Mouse (Mus musculus): ENCODE measurements at regions not wholly inside any gene's neighbourhood (a gene's known extent, or its start where the extent isn't known, plus 50 kb on each side); places are given as distances from the start of the nearest gene placed in this dataset.
"Not testable (repeated sequence)": the region's sequence is repeated elsewhere in the genome, so short reads cannot be mapped to it uniquely, and the experiment has no call there.

DNA sequence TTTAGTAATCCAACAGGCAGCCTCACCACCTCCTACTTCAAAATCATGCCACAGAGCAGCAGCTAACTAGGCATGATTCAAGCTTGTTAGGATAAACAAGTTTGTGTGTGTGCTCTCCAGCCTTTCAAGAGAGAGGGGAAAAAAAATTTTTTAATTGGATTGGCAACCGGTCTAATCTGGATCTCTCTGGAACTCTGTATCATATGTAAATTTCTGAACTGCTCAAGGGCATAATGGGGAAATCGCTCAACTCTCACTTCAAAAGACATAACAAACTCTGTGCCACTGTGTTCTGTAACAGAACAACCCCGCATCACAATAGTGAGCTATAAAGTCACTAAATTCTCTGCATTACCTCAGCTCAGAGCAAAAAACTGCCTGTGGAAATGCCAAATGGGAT lies 147.9 kb upstream of the Krtap11-1 start:
- H3K27me3 ChIP-seq, result no peaks in the 10 kb centered on the region
- H3K4me1 ChIP-seq (replicated peaks), result no peaks in the 10 kb centered on the region
- no peak overlapping the region for H3K4me2 ChIP-seq
- ATAC-seq (ENCODE audit: insufficient read depth), result no peak
- no peaks in the 10 kb centered on the region for H3K36me3 ChIP-seq (replicated peaks)
- H3K27ac ChIP-seq (replicated peaks), result no peak overlapping the region
- no peak overlapping the region for H3K4me3 ChIP-seq (replicated peaks)
- H3K9ac ChIP-seq, result no peak overlapping the region
- 58% methylated on average over 3 of the region's 3 CpGs for WGBS (ENCODE audit: insufficient replicate concordance)
- H3K9me3 ChIP-seq (replicated peaks), result no peaks in the 10 kb centered on the region

DNA sequence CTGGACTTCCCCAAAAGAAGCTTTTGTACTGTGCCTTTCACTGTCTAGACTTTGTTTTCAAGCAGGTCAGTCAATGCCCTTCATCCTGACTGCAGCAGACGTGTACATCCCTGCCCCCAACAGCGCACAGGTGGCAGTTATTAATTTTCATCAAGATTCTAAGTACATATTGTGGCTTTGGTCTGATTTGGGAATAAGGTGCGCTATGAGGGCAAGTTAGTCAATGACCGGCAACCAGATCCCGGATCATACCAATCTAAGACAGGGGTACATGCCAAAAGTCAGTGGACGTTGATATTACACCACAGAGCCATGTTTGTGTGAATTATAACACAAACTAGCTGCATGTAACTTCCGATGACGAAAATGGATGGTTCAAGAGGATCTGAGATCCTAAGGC lies 144.7 kb upstream of the Krtap11-1 start:
- not testable (repeated sequence) for H3K4me1 ChIP-seq (replicated peaks); H3K9me3 ChIP-seq (replicated peaks); H3K27me3 ChIP-seq; ATAC-seq (ENCODE audit: insufficient read depth); H3K9ac ChIP-seq; H3K4me2 ChIP-seq; H3K36me3 ChIP-seq (replicated peaks); H3K27ac ChIP-seq (replicated peaks); H3K4me3 ChIP-seq (replicated peaks)
- WGBS (ENCODE audit: insufficient replicate concordance), result 71% methylated on average over 8 of the region's 8 CpGs

- WGBS (ENCODE audit: insufficient replicate concordance), result 46% methylated on average over 6 of the region's 6 CpGs
- H3K36me3 ChIP-seq (replicated peaks), result no peaks in the 10 kb centered on the region
- no peak overlapping the region for H3K4me2 ChIP-seq
- no peak overlapping the region for H3K4me3 ChIP-seq (replicated peaks)
- H3K4me1 ChIP-seq (replicated peaks), result no peaks in the 10 kb centered on the region
- H3K27me3 ChIP-seq, result no peaks in the 10 kb centered on the region
- H3K9ac ChIP-seq, result no peak overlapping the region
- no peaks in the 10 kb centered on the region for H3K9me3 ChIP-seq (replicated peaks)
- H3K27ac ChIP-seq (replicated peaks), result no peak overlapping the region
- no peak for ATAC-seq (ENCODE audit: insufficient read depth)
Observed at GRCm38 (mm10) chr16:89704316-89704715, 133.3 kb upstream of the Krtap11-1 start.

DNA sequence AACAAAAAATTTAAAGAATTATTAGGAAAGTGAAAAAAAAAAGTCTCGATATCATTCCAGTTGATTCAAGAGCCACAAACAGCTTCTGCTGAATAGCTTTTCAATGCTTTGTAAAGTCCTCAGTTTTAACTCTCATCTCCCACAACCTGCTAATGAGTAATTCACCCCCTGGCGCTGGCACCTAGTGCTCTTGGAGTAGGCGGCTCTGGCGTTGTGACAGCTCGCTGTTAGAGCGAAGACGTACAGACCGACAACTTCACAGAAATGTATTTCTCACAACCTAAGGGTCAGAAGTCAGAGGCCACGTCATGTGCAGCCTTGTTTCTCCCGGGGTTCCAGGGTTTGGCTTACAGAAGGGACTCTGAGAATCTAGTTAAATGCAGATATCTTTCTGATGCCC lies 132.2 kb upstream of the Krtap11-1 start:
- Histone ChIP-seq H3K27ac (replicated peaks) (no peak overlapping the region), H3K27me3 (no peaks in the 10 kb centered on the region), H3K36me3 (replicated peaks) (no peaks in the 10 kb centered on the region), H3K9me3 (replicated peaks) (no peaks in the 10 kb centered on the region), H3K4me2 (no peak overlapping the region), H3K4me1 (replicated peaks) (no peaks in the 10 kb centered on the region), H3K4me3 (replicated peaks) (no peak overlapping the region), H3K9ac (no peak overlapping the region)
- no peak for ATAC-seq (ENCODE audit: insufficient read depth)
- 73% methylated on average over 10 of the region's 10 CpGs for WGBS (ENCODE audit: insufficient replicate concordance)

- Histone ChIP-seq H3K4me1 (replicated peaks) (no peaks in the 10 kb centered on the region), H3K36me3 (replicated peaks) (no peaks in the 10 kb centered on the region), H3K4me2 (no peak overlapping the region), H3K27me3 (no peaks in the 10 kb centered on the region), H3K9me3 (replicated peaks) (no peaks in the 10 kb centered on the region), H3K27ac (replicated peaks) (no peak overlapping the region), H3K4me3 (replicated peaks) (no peak overlapping the region), H3K9ac (no peak overlapping the region)
- no peak for ATAC-seq (ENCODE audit: insufficient read depth)
- WGBS (ENCODE audit: insufficient replicate concordance), result 86% methylated on average over 2 of the region's 2 CpGs
Observed at GRCm38 (mm10) chr16:89702406-89702805, 131.4 kb upstream of the Krtap11-1 start.

DNA sequence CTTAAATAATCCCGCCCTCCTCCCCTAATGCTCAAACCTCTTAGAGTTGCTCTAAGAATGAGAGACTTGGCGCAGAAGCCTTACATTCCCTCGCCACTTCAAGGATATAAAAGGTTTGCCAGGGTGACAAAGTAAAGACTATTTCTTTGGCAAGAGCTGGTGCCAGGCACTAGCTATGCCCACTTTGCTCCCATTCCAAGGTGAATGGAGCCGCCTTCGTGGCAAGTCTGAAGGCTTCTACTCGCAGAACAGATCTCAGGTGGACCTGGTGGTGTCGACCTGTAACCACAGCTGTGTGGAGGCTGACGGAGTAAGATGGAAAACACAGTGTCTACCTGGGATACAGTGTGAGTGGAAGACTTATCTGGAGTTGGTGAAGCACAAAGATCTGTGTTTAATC lies 130.8 kb upstream of the Krtap11-1 start:
- Histone ChIP-seq H3K36me3 (replicated peaks) (no peaks in the 10 kb centered on the region), H3K4me3 (replicated peaks) (no peak overlapping the region), H3K4me2 (no peak overlapping the region), H3K9me3 (replicated peaks) (no peaks in the 10 kb centered on the region), H3K27me3 (no peaks in the 10 kb centered on the region), H3K4me1 (replicated peaks) (no peaks in the 10 kb centered on the region), H3K9ac (no peak overlapping the region), H3K27ac (replicated peaks) (no peak overlapping the region)
- 65% methylated on average over 8 of the region's 8 CpGs for WGBS (ENCODE audit: insufficient replicate concordance)
- ATAC-seq (ENCODE audit: insufficient read depth), result no peak

DNA sequence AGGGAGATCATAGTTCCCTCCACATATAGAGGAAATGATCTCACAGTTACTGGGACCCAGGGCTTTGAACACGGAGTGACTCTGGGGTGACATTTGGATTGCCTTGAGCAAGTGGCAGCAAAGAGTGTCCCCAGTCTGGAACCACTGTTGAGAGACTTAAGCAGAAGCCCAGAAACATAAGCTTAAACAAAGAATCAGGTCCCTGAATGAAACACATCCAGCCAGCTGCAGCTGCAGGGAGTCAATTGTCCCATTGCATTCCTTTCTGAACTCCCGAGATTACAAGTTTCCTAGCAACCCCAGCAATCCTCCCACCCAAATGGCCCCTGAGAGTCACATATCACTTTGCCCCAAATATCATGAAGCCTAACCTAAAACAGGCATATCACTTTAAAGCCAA lies 128.7 kb upstream of the Krtap11-1 start:
- no peak for ATAC-seq (ENCODE audit: insufficient read depth)
- H3K9me3 ChIP-seq (replicated peaks), result no peaks in the 10 kb centered on the region
- no peak overlapping the region for H3K9ac ChIP-seq
- no peak overlapping the region for H3K4me3 ChIP-seq (replicated peaks)
- no peak overlapping the region for H3K27ac ChIP-seq (replicated peaks)
- no peaks in the 10 kb centered on the region for H3K36me3 ChIP-seq (replicated peaks)
- H3K27me3 ChIP-seq, result no peaks in the 10 kb centered on the region
- 16% methylated on average over 2 of the region's 2 CpGs for WGBS (ENCODE audit: insufficient replicate concordance)
- H3K4me1 ChIP-seq (replicated peaks), result no peaks in the 10 kb centered on the region
- no peak overlapping the region for H3K4me2 ChIP-seq

- Histone ChIP-seq H3K4me2 (no peak overlapping the region), H3K9me3 (replicated peaks) (no peaks in the 10 kb centered on the region), H3K4me3 (replicated peaks) (no peak overlapping the region), H3K9ac (no peak overlapping the region), H3K27ac (replicated peaks) (no peak overlapping the region), H3K36me3 (replicated peaks) (no peaks in the 10 kb centered on the region), H3K4me1 (replicated peaks) (no peaks in the 10 kb centered on the region), H3K27me3 (no peaks in the 10 kb centered on the region)
- ATAC-seq (ENCODE audit: insufficient read depth), result no peak
- 28% methylated on average over 4 of the region's 4 CpGs for WGBS (ENCODE audit: insufficient replicate concordance)
Observed at GRCm38 (mm10) chr16:89695833-89696232, 124.8 kb upstream of the Krtap11-1 start.

GRCm38 (mm10) chr16:89695406-89695805 lies 124.4 kb upstream of the Krtap11-1 start:
- no peaks in the 10 kb centered on the region for H3K27me3 ChIP-seq
- no peaks in the 10 kb centered on the region for H3K4me1 ChIP-seq (replicated peaks)
- H3K4me2 ChIP-seq, result no peak overlapping the region
- no peak overlapping the region for H3K9ac ChIP-seq
- H3K36me3 ChIP-seq (replicated peaks), result no peaks in the 10 kb centered on the region
- 48% methylated on average over 7 of the region's 7 CpGs for WGBS (ENCODE audit: insufficient replicate concordance)
- no peak overlapping the region for H3K4me3 ChIP-seq (replicated peaks)
- ATAC-seq (ENCODE audit: insufficient read depth), result no peak
- H3K27ac ChIP-seq (replicated peaks), result no peak overlapping the region
- no peaks in the 10 kb centered on the region for H3K9me3 ChIP-seq (replicated peaks)

GRCm38 (mm10) chr16:89693321-89693720 lies 122.3 kb upstream of the Krtap11-1 start:
- Histone ChIP-seq H3K9me3 (replicated peaks) (no peaks in the 10 kb centered on the region), H3K4me1 (replicated peaks) (no peaks in the 10 kb centered on the region), H3K4me3 (replicated peaks) (no peak overlapping the region), H3K9ac (no peak overlapping the region), H3K27ac (replicated peaks) (no peak overlapping the region), H3K36me3 (replicated peaks) (no peaks in the 10 kb centered on the region), H3K27me3 (no peaks in the 10 kb centered on the region), H3K4me2 (no peak overlapping the region)
- 68% methylated on average over 10 of the region's 10 CpGs for WGBS (ENCODE audit: insufficient replicate concordance)
- ATAC-seq (ENCODE audit: insufficient read depth), result no peak

DNA sequence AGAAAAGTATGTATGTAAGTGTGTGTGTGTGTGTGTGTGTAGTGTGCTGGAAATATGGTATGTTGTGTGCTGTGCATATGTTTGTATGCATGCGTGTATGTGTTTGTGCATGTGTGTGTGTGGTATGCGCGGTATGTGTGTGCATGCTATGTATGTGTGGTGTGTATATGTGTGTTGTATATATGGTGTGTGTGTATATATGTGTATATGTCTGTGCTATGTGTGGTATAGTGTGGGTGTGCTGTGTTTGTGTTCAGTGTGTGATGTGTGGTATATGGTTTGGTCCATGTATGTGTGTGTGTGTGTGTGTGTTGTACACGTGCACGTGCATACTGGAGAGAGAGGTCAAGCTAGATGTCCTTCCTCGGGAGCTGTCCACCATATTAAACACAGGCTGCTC lies 108.5 kb upstream of the Krtap11-1 start:
- H3K27ac ChIP-seq (replicated peaks), result no peak overlapping the region
- H3K4me3 ChIP-seq (replicated peaks), result no peak overlapping the region
- no peak overlapping the region for H3K9ac ChIP-seq
- no peaks in the 10 kb centered on the region for H3K27me3 ChIP-seq
- H3K4me2 ChIP-seq, result no peak overlapping the region
- 77% methylated on average over 6 of the region's 6 CpGs for WGBS (ENCODE audit: insufficient replicate concordance)
- H3K4me1 ChIP-seq (replicated peaks), result 0 out of 2 replicates have a peak, but pooled peaks cover 6% of the 10 kb centered on the region
- no peaks in the 10 kb centered on the region for H3K36me3 ChIP-seq (replicated peaks)
- no peaks in the 10 kb centered on the region for H3K9me3 ChIP-seq (replicated peaks)
- ATAC-seq (ENCODE audit: insufficient read depth), result no peak

DNA sequence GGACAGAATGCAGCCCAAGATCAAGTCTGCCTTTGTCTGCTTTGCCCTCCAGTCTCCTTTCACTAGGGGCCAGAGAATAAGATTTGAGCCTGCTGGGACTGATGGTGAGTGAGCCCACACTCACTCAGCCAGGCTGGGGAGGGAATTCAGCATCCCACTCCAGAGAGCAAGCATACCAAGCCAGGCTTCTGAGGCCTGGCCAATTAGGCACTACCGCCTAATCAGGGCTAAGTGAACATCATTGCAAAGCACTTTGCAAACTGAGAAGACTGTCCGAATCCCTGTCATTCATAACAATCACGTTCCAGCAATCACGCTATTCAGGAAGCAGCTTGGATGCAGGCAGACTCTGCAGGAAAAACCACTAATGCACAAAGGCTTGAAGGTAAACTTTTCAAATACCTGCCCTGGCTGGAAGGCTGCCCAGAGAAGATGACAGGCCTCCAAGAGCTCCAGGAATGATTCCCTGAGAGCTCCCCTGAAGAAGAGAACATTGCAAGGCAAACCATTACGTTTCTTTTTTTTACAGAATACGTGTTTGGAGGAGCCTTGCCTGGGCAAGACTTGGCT lies 107.5 kb upstream of the Krtap11-1 start:
- Histone ChIP-seq H3K4me2 (no peak overlapping the region), H3K9me3 (replicated peaks) (no peaks in the 10 kb centered on the region), H3K27ac (replicated peaks) (no peak overlapping the region), H3K27me3 (no peaks in the 10 kb centered on the region), H3K4me1 (replicated peaks) (0 out of 2 replicates have a peak, but pooled peaks cover 6% of the 10 kb centered on the region), H3K36me3 (replicated peaks) (no peaks in the 10 kb centered on the region), H3K9ac (no peak overlapping the region), H3K4me3 (replicated peaks) (no peak overlapping the region)
- WGBS (ENCODE audit: insufficient replicate concordance), result 63% methylated on average over 6 of the region's 6 CpGs
- no peak for ATAC-seq (ENCODE audit: insufficient read depth)
